Mouse (Mus musculus) intestine, embryonic 16.5 days (tissue): Measurements from ENCODE around the gene Prokr2. TPM values are rescaled to one million over a fixed set of nuclear protein-coding genes. Genes with fewer than 3 reads are reported as not detected.
A peak's percentile ranks its signal among the peaks of the same experiment; 100 is the strongest.

Experiments
- ATAC-seq: fragments of 200-750 bp; cut with Nextera tagmentation; 2 replicates; pipeline ENCODE4 v1.8.0; 2017; ENCODE audit warnings: moderate TSS enrichment, moderate library complexity
- H3K27ac ChIP-seq: fragments of 300-500 bp; sonication (generic); 2 replicates; pipeline ENCODE4 v1.5.1; 2014; ENCODE audit warnings: mild to moderate bottlenecking, low read length
- H3K27me3 ChIP-seq: fragments of 300-500 bp; sonication (generic); replicated peaks from 2 replicates; pipeline ENCODE4 v1.6.1; 2014; ENCODE audit warnings: low read length, control low read depth, mixed read lengths; ENCODE audit not compliant: control insufficient read depth, insufficient read depth
- H3K36me3 ChIP-seq: fragments of 300-500 bp; sonication (generic); 2 replicates; pipeline ENCODE4 v1.6.1; 2014; ENCODE audit warnings: low read length, control low read depth; ENCODE audit not compliant: control insufficient read depth, insufficient read depth
- H3K4me1 ChIP-seq: fragments of 300-500 bp; sonication (generic); 2 replicates; pipeline ENCODE4 v1.6.1; 2014; ENCODE audit warnings: low read length, control low read depth, mixed read lengths; ENCODE audit not compliant: control insufficient read depth, insufficient read depth
- H3K4me2 ChIP-seq: fragments of 300-500 bp; sonication (generic); 2 replicates; pipeline ENCODE4 v1.6.1; 2014; ENCODE audit warnings: low read depth, low read length, control low read depth
- H3K4me3 ChIP-seq: fragments of 300-500 bp; sonication (generic); 2 replicates; pipeline ENCODE4 v1.5.1; 2014; ENCODE audit warnings: mild to moderate bottlenecking, low read length
- H3K9ac ChIP-seq: fragments of 300-500 bp; sonication (generic); 2 replicates; pipeline ENCODE4 v1.6.1; 2014; ENCODE audit warnings: low read depth, low read length
- H3K9me3 ChIP-seq: fragments of 300-500 bp; sonication (generic); 2 replicates; pipeline ENCODE4 v1.6.1; 2016; ENCODE audit warnings: low read length, control low read depth; ENCODE audit not compliant: control insufficient read depth
- WGBS: fragments of 180-500 bp; shearing (Covaris S2); extraction: QIAGEN DNeasy Blood & Tissue Kit; methylation state at CpG from one replicate; pipeline ENCODE4 v1.1.7; 2014; 5-methylcytosine and 5-hydroxymethylcytosine counted together
- polyA plus RNA-seq: library from polyadenylated mRNA; unstranded; fragments of >200 nt; fragmentation: Nextera tagmentation; extraction: Ambion mirVana; gene quantifications from 2 replicates; pipeline ENCODE4 v1.2.1, GENCODE M21; 2015

Gene Prokr2
- 0.17 and 0.18 TPM in 2 replicates for polyA plus RNA-seq

- ATAC-seq, result peak; percentile 65
- Histone ChIP-seq H3K36me3 (no peaks in the 10 kb centered on the region), H3K4me2 (peak within 1 kb of the TSS; percentile 96), H3K9ac (peak within 1 kb of the TSS; percentile 54), H3K9me3 (no peaks in the 10 kb centered on the region), H3K27me3 (peaks cover 11% of the 10 kb centered on the region; the same call in 1 of the 2 replicates), H3K4me1 (peaks cover 3% of the 10 kb centered on the region), H3K27ac (no peak within 1 kb of the TSS), H3K4me3 (peak within 1 kb of the TSS; percentile 54)
- under 1% methylated on average over 29 of the region's 29 CpGs for WGBS
Observed at GRCm38 (mm10) chr2:132385194-132385838, at the start of gene Prokr2. TSS of gene Prokr2 (minus strand) at chr2:132385447.

GRCm38 (mm10) chr2:132427160-132427941 lies 42.1 kb upstream of the Prokr2 start:
- Histone ChIP-seq H3K4me3 (no peak overlapping the region), H3K4me2 (no peak overlapping the region), H3K27ac (no peak overlapping the region), H3K9me3 (no peaks in the 10 kb centered on the region), H3K9ac (no peak overlapping the region), H3K36me3 (no peaks in the 10 kb centered on the region), H3K4me1 (no peaks in the 10 kb centered on the region), H3K27me3 (no peaks in the 10 kb centered on the region)
- 60% methylated on average over 17 of the region's 17 CpGs for WGBS
- no peak for ATAC-seq

- 73% methylated on average over 6 of the region's 6 CpGs for WGBS
- Histone ChIP-seq H3K27ac (no peak overlapping the region), H3K9me3 (no peaks in the 10 kb centered on the region), H3K27me3 (no peaks in the 10 kb centered on the region), H3K36me3 (no peaks in the 10 kb centered on the region), H3K4me3 (no peak overlapping the region), H3K4me2 (no peak overlapping the region), H3K9ac (no peak overlapping the region), H3K4me1 (no peaks in the 10 kb centered on the region)
- no peak for ATAC-seq
Observed at GRCm38 (mm10) chr2:132425576-132425975, 40.3 kb upstream of the Prokr2 start.

GRCm38 (mm10) chr2:132423411-132424047 lies 38.3 kb upstream of the Prokr2 start:
- Histone ChIP-seq H3K9me3 (no peaks in the 10 kb centered on the region), H3K9ac (no peak overlapping the region), H3K4me2 (no peak overlapping the region), H3K4me3 (no peak overlapping the region), H3K4me1 (no peaks in the 10 kb centered on the region), H3K27ac (no peak overlapping the region), H3K36me3 (no peaks in the 10 kb centered on the region), H3K27me3 (no peaks in the 10 kb centered on the region)
- WGBS, result 61% methylated on average over 7 of the region's 7 CpGs
- no peak for ATAC-seq

- no peak overlapping the region for H3K27ac ChIP-seq
- no peak for ATAC-seq
- 85% methylated on average over 9 of the region's 9 CpGs for WGBS
- no peaks in the 10 kb centered on the region for H3K27me3 ChIP-seq
- H3K9me3 ChIP-seq, result no peaks in the 10 kb centered on the region
- no peak overlapping the region for H3K9ac ChIP-seq
- no peaks in the 10 kb centered on the region for H3K36me3 ChIP-seq
- H3K4me1 ChIP-seq, result no peaks in the 10 kb centered on the region
- H3K4me3 ChIP-seq, result no peak overlapping the region
- H3K4me2 ChIP-seq, result no peak overlapping the region
Observed at GRCm38 (mm10) chr2:132422846-132423245, 37.6 kb upstream of the Prokr2 start.

- ATAC-seq, result no peak
- Histone ChIP-seq H3K9ac (no peak overlapping the region), H3K9me3 (no peaks in the 10 kb centered on the region), H3K27ac (no peak overlapping the region), H3K4me1 (no peaks in the 10 kb centered on the region), H3K27me3 (no peaks in the 10 kb centered on the region), H3K36me3 (no peaks in the 10 kb centered on the region), H3K4me2 (no peak overlapping the region), H3K4me3 (no peak overlapping the region)
- WGBS, result 81% methylated on average over 2 of the region's 2 CpGs
Observed at GRCm38 (mm10) chr2:132418414-132418813, 33.2 kb upstream of the Prokr2 start.

- Histone ChIP-seq H3K27me3 (no peaks in the 10 kb centered on the region), H3K4me1 (no peaks in the 10 kb centered on the region), H3K27ac (no peak overlapping the region), H3K4me3 (no peak overlapping the region), H3K4me2 (no peak overlapping the region), H3K36me3 (no peaks in the 10 kb centered on the region), H3K9ac (no peak overlapping the region), H3K9me3 (no peaks in the 10 kb centered on the region)
- no peak for ATAC-seq
- WGBS, result 92% methylated on average over 4 of the region's 4 CpGs
Observed at GRCm38 (mm10) chr2:132410126-132410525, 24.9 kb upstream of the Prokr2 start.

- H3K9ac ChIP-seq, result no peak overlapping the region
- no peak overlapping the region for H3K4me3 ChIP-seq
- no peaks in the 10 kb centered on the region for H3K27me3 ChIP-seq
- no peaks in the 10 kb centered on the region for H3K36me3 ChIP-seq
- no peak for ATAC-seq
- H3K4me2 ChIP-seq, result no peak overlapping the region
- WGBS, result 84% methylated on average over 8 of the region's 8 CpGs
- H3K27ac ChIP-seq, result no peak overlapping the region
- H3K4me1 ChIP-seq, result no peaks in the 10 kb centered on the region
- H3K9me3 ChIP-seq, result peaks cover 11% of the 10 kb centered on the region
Observed at GRCm38 (mm10) chr2:132398136-132398535, 12.9 kb upstream of the Prokr2 start.

GRCm38 (mm10) chr2:132395753-132396152 lies 10.5 kb upstream of the Prokr2 start:
- Histone ChIP-seq H3K36me3 (no peaks in the 10 kb centered on the region), H3K27ac (no peak overlapping the region), H3K4me3 (no peak overlapping the region), H3K9me3 (peaks cover 11% of the 10 kb centered on the region), H3K9ac (no peak overlapping the region), H3K4me2 (no peak overlapping the region), H3K27me3 (no peaks in the 10 kb centered on the region), H3K4me1 (no peaks in the 10 kb centered on the region)
- WGBS, result 53% methylated on average over 1 of the region's 1 CpGs
- ATAC-seq, result no peak
